24 mouse cellular contexts compared by ENCODE assay signal in genomic region chr15:80910183-80910582, GRCm38 (mm10). TPM values are rescaled to one million over a fixed set of nuclear protein-coding genes. Genes with fewer than 3 reads are reported as not detected.
DNase-seq lines count a peak whose midpoint lies in the region; ATAC-seq and TF ChIP-seq lines count a peak whose summit lies in the region.
"Had no signal": no experiment of that assay in that cellular context is flagged by ENCODE, and none has a peak within 500 bp of the region (broad histone marks: within the 10 kb centered on the region; RNA-seq: fewer than 3 reads in every experiment).

No protein-coding gene starts in this region.

- peaks cover 27% of the 10 kb centered on the region for H3K4me1 ChIP-seq in liver, embryonic 16.5 days (ENCODE audit: control insufficient read depth, low read depth, low read length)
- H3K4me1 ChIP-seq: hindbrain, embryonic 12.5 days; limb, embryonic 10.5 days; limb, embryonic 15.5 days; stomach, embryonic 15.5 days had no signal

- no peaks in the 10 kb centered on the region for H3K9me3 ChIP-seq in liver, embryonic 16.5 days (replicated peaks; ENCODE audit: control insufficient read depth, low read length)
- H3K9me3 ChIP-seq: hindbrain, embryonic 12.5 days; limb, embryonic 10.5 days; limb, embryonic 15.5 days; stomach, embryonic 15.5 days had no signal

- no peak overlapping the region for H3K27ac ChIP-seq in layer of hippocampus, adult 2 months
- peak overlapping the region; percentile 86 for H3K27ac ChIP-seq in liver, embryonic 16.5 days (ENCODE audit: low read length)
- H3K27ac ChIP-seq: hindbrain, embryonic 12.5 days; limb, embryonic 10.5 days; limb, embryonic 15.5 days; stomach, embryonic 15.5 days had no signal

- ATAC-seq in liver, embryonic 16.5 days (ENCODE audit: low read depth) = no peak
- ATAC-seq: CD4-positive, CD25-positive, alpha-beta regulatory T cell, adult 4 months; forebrain, embryonic 16.5 days; midbrain, embryonic 16.5 days had no signal

- no peak overlapping the region for H3K4me3 ChIP-seq in layer of hippocampus, adult 2 months
- no peak overlapping the region for H3K4me3 ChIP-seq in liver, embryonic 16.5 days (ENCODE audit: low read depth, low read length)
- H3K4me3 ChIP-seq: hindbrain, embryonic 12.5 days; limb, embryonic 10.5 days; limb, embryonic 15.5 days; stomach, embryonic 15.5 days had no signal

- peak overlapping the region; percentile 45; the same call in 1 of the 2 replicates for H3K4me2 ChIP-seq in liver, embryonic 16.5 days (ENCODE audit: low read depth, low read length)
- H3K4me2 ChIP-seq: heart, embryonic 11.5 days; hindbrain, embryonic 12.5 days; limb, embryonic 15.5 days; midbrain, embryonic 11.5 days; stomach, embryonic 15.5 days had no signal

- H3K9ac ChIP-seq in liver, embryonic 16.5 days (ENCODE audit: low read depth, low read length) = no peak overlapping the region
- H3K9ac ChIP-seq: hindbrain, embryonic 12.5 days; limb, embryonic 15.5 days; stomach, embryonic 15.5 days had no signal

- WGBS in liver, embryonic 16.5 days (ENCODE audit: insufficient replicate concordance) = 66% methylated on average over 3 of the region's 3 CpGs

- no peaks in the 10 kb centered on the region for H3K27me3 ChIP-seq in liver, embryonic 16.5 days (ENCODE audit: control insufficient read depth, insufficient read depth, low read depth, low read length)
- H3K27me3 ChIP-seq: hindbrain, embryonic 12.5 days; limb, embryonic 15.5 days; stomach, embryonic 15.5 days had no signal

- no peak for DNase-seq in layer of hippocampus, adult 2 months (ENCODE audit: low spot score in 2 of 2)
- no peak for DNase-seq in layer of hippocampus, postnatal 25 days (ENCODE audit: extremely low spot score in 1 of 2, low spot score in 1 of 2)
- DNase-seq in thymus, postnatal 4 days = peak; percentile 57
- DNase-seq in thymus, postnatal 10 days (ENCODE audit: low spot score in 2 of 2) = no peak
- DNase-seq in c-Kit-positive CD71-positive TER-119-negative erythroid progenitor cells, embryonic 14.5 days (ENCODE audit: low read depth) = peak; percentile 31
- DNase-seq in gastrocnemius, adult 18-20 months (ENCODE audit: low spot score) = no peak
- no peak for DNase-seq in right cerebral cortex, postnatal 25 days
- DNase-seq: adrenal gland, postnatal 10 days; cerebellum, adult 18-20 months; gastrocnemius, postnatal 14 days; heart, postnatal 36 days; kidney, postnatal 14 days; lung, postnatal 36 days; thymus, postnatal 36 days had no signal

- H3K36me3 ChIP-seq in liver, embryonic 16.5 days (ENCODE audit: control insufficient read depth, insufficient read depth) = peaks cover 44% of the 10 kb centered on the region

- TF ChIP-seq CTCF in layer of hippocampus, adult 2 months (conservative IDR thresholded peaks at IDR 0.05) = peak; percentile 60

RNA-seq across cellular contexts. Expression of gene Adsl, which starts 38.1 kb away (rescaled TPM):
- total RNA-seq in layer of hippocampus, adult 2 months (2021) = 10 to 100 TPM; 24.2 to 28.0 TPM
- total RNA-seq in layer of hippocampus, postnatal 25 days (2021) = 10 to 100 TPM; 28.2 to 29.7 TPM
- polyA plus RNA-seq in liver, embryonic 16.5 days (2015; fragmentation: Nextera tagmentation; extraction: Ambion mirVana) = 55.1 and 65.0 TPM in 2 replicates
- total RNA-seq in gastrocnemius, adult 18-20 months (2021) = 100 to 1,000 TPM; 159 to 170 TPM

Comparison
In these comparisons a context has a peak if more than half of its experiments do, and no peak if none do; other contexts are left out.
1. DNase-seq: peak in thymus, postnatal 4 days (single experiment) and c-Kit-positive CD71-positive TER-119-negative erythroid progenitor cells, embryonic 14.5 days (single experiment); none in layer of hippocampus, adult 2 months (0 of 2), layer of hippocampus, postnatal 25 days (0 of 2), thymus, postnatal 10 days (0 of 2), gastrocnemius, adult 18-20 months (single experiment) and right cerebral cortex, postnatal 25 days (single experiment).
2. RNA of gene Adsl, which starts 38.1 kb away (total RNA-seq): 159 to 170 TPM in gastrocnemius, adult 18-20 months; 28.2 to 29.7 TPM in layer of hippocampus, postnatal 25 days and 24.2 to 28.0 TPM in layer of hippocampus, adult 2 months; every median in the first group is over 4 times any median in the second.